Mouse (Mus musculus) fat pad, adult 2 months (tissue): Measurements from ENCODE around the gene Egflam.

Experiments used
- DNase-seq: peaks from one replicate; pipeline ENCODE4 v3.0.0-alpha.2; 2011; ENCODE audit warnings: low read depth, low spot score; ENCODE audit errors: extremely low read depth

Egflam gene

GRCm38 (mm10) chr15:7189678-7190454 is 208.3 kb downstream of the Egflam start:
- DNase-seq: no peak

GRCm38 (mm10) chr15:7187682-7188081 is 210.5 kb downstream of the Egflam start:
- no peak for DNase-seq

GRCm38 (mm10) chr15:7180576-7180975 is 217.6 kb downstream of the Egflam start:
- no peak for DNase-seq

- no peak for DNase-seq
Observed at GRCm38 (mm10) chr15:7173776-7174175, 224.4 kb downstream of the Egflam start.

GRCm38 (mm10) chr15:7173346-7173745 is 224.8 kb downstream of the Egflam start:
- no peak for DNase-seq

GRCm38 (mm10) chr15:7172875-7173274 is 225.3 kb downstream of the Egflam start:
- peak; percentile 58 for DNase-seq

GRCm38 (mm10) chr15:7167906-7168532 is 230.2 kb downstream of the Egflam start:
- DNase-seq: no peak

GRCm38 (mm10) chr15:7167238-7167905 is 230.8 kb downstream of the Egflam start:
- no peak for DNase-seq

GRCm38 (mm10) chr15:7166735-7167134 is 231.5 kb downstream of the Egflam start:
- DNase-seq: no peak

GRCm38 (mm10) chr15:7163851-7164250 is 234.3 kb downstream of the Egflam start:
- no peak for DNase-seq

- DNase-seq: no peak
Observed at GRCm38 (mm10) chr15:7160321-7160720, 237.9 kb downstream of the Egflam start.

GRCm38 (mm10) chr15:7159869-7160268 is 238.3 kb downstream of the Egflam start:
- no peak for DNase-seq

- no peak for DNase-seq
Observed at GRCm38 (mm10) chr15:7157658-7158057, 240.5 kb downstream of the Egflam start.
